Mouse (Mus musculus) T-helper 2 cell (primary cell): Measurements from ENCODE around the gene Heatr5a.

Source experiments
- in situ Hi-C: fragments of 300-600 bp; cut with MboI, MseI; formaldehyde crosslinking; loops from one replicate; pipeline ENCODE4 v1.15.1; 2025; ENCODE audit warnings: high pct_unique_total_duplicates

The Heatr5a gene

DNA sequence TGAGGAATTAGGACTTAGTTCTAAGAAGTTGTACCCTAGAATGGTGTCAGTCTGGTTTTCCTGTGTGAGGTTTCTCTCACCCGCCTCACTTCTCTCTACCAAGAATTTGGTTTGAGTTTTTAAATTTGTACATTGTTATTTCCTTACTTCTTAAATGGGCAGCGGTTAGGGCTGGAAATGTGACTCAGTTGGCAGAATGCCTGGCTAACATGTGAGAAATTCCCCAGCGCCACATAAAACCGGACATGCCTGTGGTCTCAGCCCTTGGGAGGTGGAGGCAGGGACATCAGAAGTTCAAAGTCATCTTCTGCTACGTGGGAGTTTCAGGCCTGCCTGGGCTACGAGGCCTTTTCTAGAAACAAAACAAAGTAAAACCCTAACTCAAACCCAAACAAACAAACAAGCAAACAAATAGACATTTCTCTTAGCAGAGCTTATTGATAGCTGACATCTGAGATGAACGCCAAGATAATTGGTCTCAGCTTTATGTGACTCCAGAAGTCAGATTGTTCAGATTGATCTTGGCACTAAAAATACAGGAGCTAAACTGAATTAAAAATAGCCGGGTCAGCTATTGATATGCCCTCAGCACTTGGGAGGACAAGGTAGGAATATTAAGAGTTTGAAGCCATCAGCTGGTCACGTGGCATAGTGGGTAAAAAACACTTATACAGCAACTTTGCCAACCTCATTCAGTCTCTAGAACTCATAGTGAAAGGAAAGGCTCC, 123.0 kb downstream of the Heatr5a start:
- in situ Hi-C loops: no loop called here

DNA sequence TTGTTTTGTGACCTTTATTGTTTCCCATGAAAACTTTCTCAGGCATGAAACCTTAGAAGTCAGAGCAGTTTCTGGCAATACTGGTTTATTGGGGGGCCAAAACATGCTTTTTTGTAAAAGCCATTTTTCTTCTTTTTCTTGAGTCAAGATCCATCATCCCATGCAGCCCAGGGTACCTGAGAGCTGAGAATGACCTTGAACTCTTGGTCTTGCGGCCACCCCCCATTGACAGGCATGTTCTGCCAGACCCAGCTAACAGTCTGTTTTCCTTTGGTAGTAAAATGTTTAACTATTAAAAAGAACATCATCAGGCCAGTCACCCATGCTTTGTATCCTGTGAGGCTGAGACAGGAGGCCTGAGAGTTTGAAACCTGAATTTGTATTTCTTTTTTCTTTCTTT, 125.9 kb downstream of the Heatr5a start:
- in situ Hi-C loops: no loop called here

GRCm38 (mm10) chr12:51844771-51845256, 126.3 kb downstream of the Heatr5a start:
- in situ Hi-C loops: no loop called here

- in situ Hi-C loops: no loop called here
Measured at GRCm38 (mm10) chr12:51843576-51844520, 127.3 kb downstream of the Heatr5a start.

DNA sequence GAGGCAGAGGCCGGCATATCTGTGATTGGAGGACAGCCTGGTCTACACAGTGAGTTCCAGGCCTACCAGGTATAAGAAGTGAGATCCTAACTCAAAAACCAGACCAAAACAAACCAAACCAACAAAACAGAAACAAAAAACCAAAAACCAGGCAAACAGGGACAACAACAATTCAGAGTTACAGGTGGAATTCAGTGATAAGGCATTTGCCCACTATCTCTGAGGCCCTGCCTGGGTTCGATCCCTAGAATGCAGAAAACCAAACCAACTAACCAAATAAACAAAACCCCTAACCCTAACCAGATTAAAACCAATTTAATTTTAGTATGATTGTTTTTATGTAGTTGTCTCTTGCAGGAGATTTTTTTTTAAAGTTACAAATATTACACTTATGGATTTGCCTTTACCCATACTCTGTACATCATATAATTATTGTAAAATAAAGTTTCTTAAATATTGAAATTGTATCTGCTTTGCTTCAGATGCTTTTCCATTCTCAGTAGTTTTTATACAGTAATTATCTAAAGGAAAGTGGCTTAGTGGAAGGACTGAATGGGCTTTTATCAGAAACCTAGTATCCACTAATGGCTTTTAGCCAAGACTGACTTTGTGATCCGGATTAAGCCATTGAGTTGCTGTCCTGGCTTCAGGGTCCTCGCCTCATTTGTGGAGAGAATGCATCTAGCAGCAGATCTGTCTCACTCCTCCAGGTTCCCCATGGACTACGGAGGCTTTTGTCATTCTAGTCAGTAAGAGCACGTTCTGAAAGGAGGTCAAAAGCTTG, 128.8 kb downstream of the Heatr5a start:
- in situ Hi-C loops: no loop called here

- in situ Hi-C loops: no loop called here
Measured at GRCm38 (mm10) chr12:51839856-51840255, 131.3 kb downstream of the Heatr5a start.

GRCm38 (mm10) chr12:51835219-51835618, 135.9 kb downstream of the Heatr5a start:
- in situ Hi-C loops: no loop called here

DNA sequence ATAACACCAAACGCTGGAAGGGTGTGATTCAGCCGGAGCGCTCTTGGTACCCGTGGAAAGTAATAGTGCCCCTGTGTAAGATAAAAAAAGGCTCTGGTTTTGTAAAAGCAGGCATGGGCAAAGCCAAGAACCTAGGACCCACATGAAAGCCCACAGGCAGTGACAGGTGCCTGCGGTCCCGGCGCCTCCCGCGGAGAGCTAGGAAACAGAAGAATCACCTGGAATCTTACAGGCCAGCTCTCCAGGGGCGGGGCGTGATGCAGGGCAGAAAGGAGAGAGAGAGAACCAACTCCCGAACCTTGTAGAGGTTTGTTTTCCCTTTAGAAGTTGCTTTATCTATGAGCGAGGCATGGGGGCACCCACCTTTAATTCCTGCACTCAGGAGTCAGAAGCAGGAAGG, 139.2 kb downstream of the Heatr5a start:
- in situ Hi-C loops: no loop called here

DNA sequence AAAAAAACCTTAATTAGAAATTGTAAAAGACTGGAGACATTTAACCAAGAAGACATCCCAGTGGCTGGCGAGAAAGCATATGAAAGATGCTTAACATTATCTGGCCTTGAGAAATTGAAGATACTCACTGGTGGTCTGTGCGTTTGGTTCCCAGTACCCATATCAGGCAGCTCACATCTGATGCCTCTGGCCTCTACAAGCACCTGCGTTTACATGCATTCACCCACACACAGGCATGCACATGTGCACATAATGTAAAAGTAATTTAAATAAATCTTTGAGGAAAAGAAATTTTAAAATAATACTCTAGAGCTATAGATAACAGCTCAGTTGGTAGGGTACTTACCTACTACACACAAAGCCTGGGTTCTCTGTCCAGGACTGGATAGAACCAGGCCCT, 139.8 kb downstream of the Heatr5a start:
- in situ Hi-C loops: no loop called here

- in situ Hi-C loops: no loop called here
Measured at GRCm38 (mm10) chr12:51830671-51831070, 140.4 kb downstream of the Heatr5a start.

DNA sequence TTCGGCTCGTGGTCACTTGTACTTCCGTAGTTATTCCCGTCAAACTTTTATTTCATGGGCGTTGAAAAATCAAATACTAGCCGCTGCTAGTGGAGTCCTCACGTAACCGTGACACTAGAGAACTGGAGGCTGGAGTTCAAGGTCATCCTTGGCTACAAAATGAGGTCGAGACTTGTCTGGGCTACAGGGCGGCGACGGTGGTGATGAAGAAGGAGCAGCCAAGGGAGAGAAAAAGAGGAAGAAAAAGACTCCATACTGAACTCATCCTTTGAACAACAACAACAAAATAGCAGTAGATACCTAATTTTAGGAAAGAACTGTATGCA, 141.1 kb downstream of the Heatr5a start:
- in situ Hi-C loops: no loop called here

DNA sequence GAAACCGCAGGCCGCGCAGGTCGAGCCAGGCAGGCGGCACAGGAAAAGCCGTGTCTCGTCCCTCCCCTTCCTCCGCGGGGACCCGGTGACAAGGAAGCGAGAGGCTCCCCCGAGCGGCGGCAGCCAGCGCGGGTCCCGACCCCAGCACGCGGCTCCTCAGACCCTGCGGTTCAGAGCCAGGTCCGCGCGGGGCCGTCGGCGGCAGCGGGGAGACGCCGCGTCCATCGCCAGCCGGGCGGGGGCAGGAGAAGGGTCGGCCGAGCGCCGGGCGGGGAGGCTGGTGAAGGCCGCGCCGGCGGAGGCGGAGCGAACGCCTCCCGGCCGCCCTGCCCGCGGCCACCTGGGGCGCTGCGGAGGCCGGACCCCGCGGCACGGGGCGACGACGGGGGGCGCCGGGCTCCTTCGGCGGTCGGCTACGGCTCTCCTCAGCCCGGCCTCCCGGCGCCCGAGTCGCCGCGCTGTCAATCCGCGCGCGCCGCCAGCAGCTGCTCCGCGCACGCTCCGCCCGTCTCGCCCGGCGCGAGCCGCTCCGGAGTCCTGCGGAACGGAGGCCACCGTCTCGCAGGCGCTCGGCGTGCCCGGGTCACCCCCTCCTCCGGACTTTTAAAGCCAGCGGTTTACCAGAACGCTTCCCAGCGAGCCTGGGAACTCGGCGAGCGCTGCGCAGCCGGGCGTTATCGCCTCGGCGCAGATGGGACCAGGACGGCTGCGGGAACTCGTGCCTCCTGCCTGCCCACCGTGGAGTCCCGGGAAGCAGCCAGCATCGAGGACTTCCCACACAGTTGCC, 141.6 kb downstream of the Heatr5a start, which contains the start of gene Hectd1:
Hectd1 (minus strand) TSS at position 247 of the 787 bp plus-strand sequence.
- in situ Hi-C loops: loop anchor here (5.0 kb wide), 1 partner anchor 48 kb away; no protein-coding TSS in a partner anchor

DNA sequence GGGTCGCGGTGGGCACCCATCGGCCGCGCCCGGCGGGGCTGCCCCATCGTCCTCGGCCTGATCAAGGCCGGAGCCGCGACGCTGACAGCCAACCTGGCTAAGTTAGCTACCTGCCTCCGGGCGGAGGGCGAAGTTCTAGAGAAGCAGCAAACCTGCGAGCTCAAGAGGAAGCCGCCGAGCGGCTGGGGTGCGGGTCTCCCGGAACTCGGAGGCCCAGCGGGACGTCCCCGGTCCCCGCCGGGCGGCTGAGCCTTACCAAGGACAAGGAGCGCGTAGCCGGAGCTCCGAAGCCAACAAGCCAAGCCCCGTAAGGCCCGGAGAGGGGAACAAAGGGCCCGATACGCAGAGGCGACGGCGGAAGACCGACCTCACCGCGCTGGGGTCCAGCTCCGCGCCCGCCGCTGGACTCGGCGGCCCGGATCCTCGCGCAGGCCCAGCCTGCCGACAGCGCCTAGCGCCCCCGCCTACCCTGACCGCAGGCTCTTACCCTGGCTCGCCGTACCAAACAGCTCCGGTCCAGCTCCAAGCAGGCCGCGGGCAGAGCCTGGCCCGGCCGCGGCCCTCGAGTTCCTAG, 142.3 kb downstream of the Heatr5a start:
- in situ Hi-C loops: loop anchor here (5.0 kb wide), 1 partner anchor 48 kb away; no protein-coding TSS in a partner anchor

- in situ Hi-C loops: loop anchor here (5.0 kb wide), 1 partner anchor 49 kb away; no protein-coding TSS in a partner anchor
Measured at GRCm38 (mm10) chr12:51827958-51828650, 143.0 kb downstream of the Heatr5a start.
